Mouse (Mus musculus): ENCODE data around the gene Cbln3.

Cbln3 gene

DNA sequence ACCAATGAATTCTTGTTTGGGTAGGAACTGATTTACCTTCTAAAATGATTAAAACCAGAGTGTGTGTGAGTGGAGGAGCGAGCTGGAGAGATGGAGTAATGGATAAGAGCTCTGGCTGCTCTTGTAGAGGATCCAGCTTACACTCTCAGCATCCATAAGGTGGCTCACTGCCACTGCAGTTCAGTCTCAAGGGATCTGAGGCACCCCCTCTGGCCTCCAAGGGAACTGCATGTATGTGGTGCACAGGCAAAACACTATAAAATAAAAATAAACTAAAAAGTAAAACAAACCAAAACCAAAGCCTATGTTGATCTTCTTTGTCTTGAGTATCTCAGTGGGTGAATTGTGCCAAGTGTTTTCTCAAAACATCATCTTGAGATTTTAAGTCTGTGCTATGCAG, 4.6 kb downstream of the Cbln3 start:
- DNase-seq (ENCODE audit: low read depth) = peak; percentile 88

DNA sequence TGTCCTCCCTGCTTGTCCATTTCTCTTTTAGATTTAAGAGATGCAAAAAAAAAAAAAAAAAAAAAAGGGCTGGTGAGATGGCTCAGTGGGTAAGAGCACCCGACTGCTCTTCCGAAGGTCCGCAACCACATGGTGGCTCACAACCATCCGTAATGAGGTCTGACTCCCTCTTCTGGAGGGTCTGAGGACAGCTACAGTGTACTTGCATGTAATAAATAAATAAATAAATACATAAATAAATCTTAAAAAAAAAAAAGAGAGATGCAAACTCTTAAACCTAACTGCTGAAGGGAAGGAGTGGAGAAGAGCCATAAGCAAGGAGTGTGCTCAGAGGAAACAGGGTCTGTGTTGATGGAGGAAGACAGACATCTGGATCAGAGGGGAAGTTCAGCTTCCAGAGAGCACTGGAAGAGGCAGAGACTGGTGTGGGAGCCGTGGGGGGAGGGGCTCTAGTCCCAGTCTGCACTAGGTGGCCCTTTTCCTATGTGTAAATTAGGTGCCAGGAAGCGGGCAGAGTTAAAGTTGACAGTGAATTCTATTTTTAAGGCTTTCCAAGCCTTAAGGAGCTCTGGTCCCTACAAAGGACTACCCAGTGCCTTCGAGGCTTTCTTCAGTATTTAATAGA, 5.8 kb downstream of the Cbln3 start:
- DNase-seq (ENCODE audit: low read depth) = no peak

DNA sequence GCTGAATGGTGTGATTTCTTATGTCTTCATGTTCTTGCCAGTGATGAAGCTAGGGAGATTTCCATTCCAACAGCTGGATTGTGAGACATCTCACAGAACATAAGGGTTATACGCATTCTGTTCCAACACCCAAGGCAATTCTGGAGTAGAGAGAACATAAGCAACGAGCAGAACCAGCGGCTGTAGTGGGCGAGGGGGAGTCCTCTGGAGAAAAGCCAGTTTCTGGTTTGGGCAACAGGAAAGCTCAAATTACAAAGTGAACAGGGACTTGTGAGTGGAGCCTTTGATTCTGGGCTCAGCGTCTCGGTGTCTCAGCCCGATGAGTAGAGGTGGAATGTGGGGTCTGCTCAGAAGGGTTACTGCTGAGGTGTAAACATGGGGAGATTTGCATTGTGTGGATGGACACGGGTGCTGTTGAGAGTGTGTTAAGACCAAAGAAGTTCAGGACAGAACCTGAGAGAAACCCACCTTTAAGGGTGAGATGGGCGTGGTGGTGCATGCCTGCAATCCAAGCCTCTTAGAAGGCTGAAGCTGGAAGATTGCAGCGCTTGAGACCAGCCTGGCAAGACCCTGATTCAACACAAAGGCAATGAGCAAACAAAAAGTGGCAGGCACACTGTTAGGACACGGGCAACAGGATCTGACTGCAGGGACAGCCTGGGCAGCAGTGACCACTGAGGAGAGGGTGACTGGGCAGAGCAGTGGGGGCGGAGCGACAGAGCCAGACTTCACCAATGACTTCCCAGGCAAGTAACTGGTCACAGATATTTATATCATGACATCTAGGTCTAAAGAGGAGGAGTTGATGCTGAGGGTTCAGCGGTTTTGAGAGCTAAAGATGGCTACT, 6.5 kb downstream of the Cbln3 start:
- DNase-seq (ENCODE audit: low read depth) = no peak

DNA sequence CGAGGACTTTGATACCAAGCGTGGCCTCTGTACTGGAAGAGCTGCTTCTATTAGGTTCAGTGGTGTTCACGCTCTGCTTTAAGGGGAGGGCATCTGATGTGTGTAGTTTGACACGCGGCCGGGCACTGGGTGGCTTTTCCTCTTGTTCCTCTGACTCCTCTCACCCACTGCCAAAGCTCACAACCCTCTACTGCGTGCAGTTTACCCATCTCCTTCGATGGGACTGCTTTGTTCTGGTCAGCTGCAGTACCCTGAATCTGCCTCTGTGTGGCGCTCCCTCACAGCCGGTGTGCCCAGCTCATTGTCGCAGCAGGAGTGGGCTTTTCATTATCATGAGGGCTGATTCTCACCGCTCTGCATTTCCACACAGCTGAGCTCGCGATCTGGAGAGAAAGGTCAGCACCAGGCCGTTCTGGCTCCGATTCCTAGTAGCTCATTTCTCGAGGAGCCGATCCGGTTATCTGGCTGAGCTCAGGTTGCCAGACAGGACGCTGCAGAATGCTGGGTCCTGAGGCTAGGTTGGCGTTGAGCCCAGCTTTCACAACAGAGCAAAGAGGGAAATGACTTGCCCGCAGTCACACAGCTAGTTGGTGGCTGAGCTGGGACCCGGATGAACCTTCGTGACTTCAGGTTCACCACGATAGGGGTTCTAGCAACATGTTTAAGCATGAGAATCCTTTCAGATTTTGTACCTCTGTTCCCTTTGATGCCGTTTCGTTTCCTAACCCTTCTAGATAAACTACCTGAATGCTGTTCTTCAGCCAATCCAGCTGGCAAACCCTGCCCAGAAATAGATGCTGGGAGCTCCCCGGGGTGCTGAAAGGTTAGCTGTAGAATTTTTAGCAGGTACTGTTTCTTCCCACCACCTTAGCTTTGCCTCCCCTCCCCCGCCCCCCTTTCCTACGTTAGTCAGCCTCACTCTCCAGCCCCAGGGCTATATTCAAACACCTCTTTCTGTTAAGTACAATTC, 10.2 kb downstream of the Cbln3 start:
- peak; percentile 88 for DNase-seq (ENCODE audit: low read depth)

DNA sequence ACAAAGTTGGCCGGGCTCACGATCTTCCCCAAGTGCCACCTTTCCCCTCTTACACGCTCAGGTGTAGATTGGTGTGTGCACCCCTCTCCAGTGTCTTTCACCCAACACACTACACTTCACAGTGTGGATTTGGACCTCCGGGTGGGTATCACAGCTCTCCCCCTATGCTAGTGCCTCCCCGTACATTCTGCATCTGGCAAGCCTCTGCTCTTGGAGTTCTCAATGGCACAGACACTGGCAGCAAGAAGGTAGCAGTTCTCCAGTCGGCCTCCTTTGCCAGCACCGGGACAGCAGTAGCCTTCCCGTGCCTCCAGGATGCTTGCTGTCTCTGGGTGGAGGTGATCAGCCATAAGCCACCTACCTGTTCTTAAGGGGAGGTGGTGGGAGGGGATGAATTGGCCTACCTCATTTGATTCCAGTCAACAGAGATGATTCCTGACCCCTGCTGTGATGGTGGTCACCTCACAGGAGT, 10.9 kb downstream of the Cbln3 start:
- no peak for DNase-seq (ENCODE audit: low read depth)

DNA sequence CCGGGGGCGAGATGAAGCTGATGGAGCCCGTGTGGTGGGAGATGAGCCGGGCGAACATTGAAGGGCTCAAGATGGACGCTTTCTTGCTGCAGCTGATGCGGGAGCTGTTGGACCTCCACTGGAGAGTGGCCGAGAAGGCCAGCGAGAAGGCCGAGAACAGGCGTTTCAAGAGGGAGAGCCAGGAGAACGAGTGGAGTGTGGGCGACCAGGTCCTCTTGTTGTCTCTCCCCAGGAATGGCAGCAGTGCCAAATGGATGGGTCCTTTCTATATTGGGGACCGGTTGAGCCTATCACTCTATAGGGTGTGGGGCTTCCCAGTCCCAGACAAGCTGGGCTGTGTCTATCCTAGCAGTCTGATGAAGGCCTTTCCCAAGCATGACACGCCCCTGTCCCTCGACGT, 11.6 kb downstream of the Cbln3 start:
- no peak for DNase-seq (ENCODE audit: low read depth)

DNA sequence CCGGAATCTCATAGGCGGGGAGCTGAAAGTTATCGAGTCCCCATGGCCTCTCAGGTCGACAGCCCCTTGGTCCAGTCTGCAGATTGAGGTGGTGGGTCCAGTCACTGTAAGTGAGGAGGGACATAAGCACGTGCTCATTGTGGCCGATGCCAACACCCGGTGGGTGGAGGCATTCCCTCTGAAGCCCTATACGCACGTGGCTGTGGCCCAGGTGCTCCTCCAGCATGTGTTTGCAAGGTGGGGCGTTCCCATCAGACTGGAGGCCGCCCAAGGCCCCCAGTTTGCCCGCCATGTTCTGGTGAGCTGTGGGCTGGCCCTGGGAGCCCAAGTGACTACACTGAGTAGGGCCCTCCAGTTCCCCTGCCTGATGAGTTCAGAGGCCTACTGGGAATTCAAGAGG, 12.2 kb downstream of the Cbln3 start:
- no peak for DNase-seq (ENCODE audit: low read depth)

DNA sequence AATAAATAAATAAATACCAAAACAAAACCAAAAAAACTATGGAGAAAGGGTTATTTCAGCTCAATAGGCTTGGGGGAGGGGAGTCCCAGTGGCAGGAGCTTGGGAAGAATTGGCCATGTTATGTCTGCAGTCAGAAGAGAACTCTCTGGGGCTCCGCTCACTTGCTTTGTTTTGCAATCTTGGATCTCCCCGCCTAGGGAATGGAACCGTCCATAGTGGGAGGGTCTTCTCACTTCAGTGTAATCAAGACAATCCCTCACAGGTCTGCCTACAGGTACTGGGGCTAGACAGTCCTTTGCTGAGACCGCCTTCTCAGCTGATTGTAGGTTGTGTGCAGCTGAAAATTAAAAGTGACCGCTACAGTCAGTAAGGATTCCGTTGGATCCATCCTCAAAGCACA, 14.7 kb downstream of the Cbln3 start:
- no peak for DNase-seq (ENCODE audit: low read depth)

DNA sequence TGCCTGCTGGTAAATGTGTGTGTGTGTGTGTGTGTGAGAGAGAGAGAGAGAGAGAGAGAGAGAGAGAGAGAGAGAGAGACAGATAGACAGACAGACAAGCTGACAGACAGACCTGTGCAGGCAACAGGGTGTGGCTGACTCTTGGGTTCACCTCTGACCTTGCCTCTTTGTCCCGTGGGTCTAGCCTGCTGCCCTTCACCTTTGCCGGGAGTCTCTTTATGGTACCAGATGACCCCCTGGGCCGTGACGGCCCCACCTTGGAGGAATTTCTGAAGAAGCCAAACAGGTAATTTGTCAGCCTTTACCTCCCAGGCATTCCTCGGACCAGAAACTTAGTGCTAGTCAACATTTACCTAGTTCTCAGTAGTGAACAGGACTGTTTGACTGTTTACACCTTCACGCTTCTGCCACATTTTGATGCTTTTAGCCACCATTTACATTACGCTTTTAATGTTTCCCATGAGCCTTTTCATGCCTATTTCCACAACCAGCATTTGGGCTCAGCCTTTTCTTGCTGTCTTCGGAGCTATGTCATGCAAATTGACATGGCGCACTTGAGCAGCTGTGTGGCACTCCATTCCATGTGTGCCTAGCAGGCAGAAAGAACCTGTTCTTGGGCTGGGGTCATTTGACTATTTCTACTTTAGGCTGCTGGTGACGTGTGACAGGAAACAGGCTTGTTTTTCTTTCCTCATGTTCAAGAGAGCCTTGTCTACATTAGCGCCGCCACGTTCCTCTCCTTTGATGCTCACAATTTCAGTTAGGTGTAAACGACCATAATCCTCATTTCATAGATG, 15.8 kb downstream of the Cbln3 start:
- no peak for DNase-seq (ENCODE audit: low read depth)

DNA sequence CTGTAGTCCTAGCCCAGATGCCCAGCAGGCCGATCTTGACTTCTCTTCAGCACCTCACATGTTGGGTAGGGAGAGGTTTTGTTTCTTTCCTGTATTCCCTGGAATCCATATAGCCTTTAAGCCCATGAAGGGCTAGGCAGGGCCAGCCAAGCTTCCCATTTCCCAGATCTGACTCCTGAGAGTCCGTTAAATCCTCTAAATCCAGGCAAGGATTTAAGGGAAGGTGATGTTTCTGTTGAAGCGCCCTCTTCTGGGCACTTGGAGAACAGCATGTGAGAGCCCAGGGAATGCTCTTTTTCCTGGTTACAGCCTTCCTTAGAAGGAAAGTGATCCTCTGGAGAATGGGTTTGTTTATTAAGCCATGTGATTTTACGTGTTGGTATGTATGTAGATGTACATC, 17.2 kb downstream of the Cbln3 start:
- DNase-seq (ENCODE audit: low read depth) = peak; percentile 66

DNA sequence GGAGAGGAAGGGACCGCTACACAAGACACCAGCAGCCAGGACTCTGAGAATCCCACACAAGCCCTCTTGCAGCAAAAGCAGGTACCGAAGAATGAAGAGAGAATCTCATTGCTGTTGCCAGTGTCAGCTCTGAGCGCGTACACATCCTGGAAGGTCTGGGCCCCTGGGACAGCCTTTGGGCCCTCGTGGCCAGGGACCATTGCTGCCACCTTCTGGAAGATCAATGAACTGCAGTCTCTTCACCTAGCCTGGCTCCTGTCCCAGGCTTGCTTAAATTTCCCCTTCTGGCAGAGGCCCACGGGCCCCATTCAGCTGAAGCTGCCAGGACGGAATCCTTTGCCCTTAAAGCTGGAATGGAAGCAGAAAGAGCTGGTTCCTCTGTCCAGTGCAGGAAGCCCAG, 20.4 kb downstream of the Cbln3 start:
- peak; percentile 81 for DNase-seq (ENCODE audit: low read depth)

DNA sequence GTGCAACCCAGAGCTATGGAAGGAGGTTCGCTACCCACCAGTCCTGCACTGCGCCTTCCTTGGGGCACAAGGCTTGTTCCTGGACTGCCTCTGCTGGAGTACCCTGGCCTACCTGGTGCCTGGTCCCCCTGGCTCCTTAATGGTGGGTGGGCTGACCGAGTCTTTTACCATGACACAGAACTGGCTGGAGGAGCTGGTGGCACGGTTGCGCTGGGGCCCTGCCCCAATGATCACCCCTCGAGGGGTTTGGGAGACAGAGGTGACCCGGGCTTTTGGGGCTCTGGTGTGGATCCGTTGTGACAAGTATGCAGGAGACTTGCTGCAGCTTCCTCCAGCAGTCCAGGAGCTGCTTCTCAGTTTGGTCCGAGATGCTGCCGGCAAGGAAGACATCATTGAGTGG, 21.2 kb downstream of the Cbln3 start:
- no peak for DNase-seq (ENCODE audit: low read depth)

DNA sequence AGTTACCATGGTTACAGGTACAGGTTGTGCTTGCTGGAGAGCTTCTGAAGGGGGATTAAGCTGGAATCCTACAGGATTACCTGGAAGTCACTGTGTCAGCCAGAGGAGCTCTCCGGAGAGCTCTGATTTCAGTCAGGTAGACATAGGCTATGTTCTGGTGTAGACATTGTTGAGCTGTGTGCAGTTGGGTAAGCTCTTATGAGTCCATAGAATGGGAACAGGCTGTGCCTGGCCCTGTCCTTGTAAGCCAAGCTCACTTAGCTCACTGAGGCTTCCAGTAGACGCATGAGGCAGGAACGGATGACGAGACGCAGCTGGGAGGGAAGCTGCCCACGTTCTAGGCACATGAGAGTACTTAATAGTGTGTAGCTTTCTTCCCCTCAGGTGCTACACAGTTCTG, 22.0 kb downstream of the Cbln3 start:
- DNase-seq (ENCODE audit: low read depth) = no peak

DNA sequence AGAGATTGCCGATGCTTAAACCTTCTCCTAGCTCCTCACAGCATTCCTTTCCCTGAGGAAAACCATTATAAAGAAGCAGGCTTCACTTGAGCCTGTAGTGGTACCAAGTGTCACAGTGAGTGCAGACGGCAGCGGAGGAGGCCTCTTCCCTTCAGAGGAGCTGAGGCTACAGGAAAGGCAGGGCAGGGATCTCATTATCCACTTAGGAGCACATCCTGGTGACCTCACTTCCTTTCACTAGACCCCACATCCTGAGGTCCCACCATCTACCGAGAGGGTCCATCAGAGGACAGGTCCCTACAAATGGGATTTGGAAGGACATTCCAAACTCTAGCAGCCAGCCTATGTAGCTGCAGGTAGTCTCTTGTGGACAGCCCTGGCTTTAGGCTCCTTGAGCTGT, 26.6 kb downstream of the Cbln3 start:
- no peak for DNase-seq (ENCODE audit: low read depth)

DNA sequence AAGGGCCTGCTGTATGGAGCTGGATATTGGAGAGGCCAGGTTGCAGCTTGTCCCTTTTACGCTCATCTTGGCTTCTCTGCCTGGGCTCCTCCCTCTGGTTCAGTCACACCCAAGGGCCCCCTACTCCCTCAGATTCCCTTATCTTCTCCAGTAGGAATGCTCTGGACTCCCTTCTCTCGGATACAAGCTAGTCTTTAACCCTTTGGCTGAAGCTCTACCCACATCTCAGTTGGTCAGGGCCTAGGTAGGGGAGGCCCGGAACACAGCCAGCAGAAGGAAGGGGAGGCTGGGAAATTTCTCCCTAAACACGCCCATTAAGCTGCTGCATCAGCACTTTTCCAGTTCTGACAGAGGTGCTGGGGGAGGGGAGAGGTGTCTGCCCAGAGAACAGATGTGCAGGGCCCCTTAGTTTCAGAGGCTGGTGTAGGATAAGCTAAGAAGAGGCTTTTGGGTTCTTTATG, 29.1 kb downstream of the Cbln3 start:
- DNase-seq (ENCODE audit: low read depth) = no peak

DNA sequence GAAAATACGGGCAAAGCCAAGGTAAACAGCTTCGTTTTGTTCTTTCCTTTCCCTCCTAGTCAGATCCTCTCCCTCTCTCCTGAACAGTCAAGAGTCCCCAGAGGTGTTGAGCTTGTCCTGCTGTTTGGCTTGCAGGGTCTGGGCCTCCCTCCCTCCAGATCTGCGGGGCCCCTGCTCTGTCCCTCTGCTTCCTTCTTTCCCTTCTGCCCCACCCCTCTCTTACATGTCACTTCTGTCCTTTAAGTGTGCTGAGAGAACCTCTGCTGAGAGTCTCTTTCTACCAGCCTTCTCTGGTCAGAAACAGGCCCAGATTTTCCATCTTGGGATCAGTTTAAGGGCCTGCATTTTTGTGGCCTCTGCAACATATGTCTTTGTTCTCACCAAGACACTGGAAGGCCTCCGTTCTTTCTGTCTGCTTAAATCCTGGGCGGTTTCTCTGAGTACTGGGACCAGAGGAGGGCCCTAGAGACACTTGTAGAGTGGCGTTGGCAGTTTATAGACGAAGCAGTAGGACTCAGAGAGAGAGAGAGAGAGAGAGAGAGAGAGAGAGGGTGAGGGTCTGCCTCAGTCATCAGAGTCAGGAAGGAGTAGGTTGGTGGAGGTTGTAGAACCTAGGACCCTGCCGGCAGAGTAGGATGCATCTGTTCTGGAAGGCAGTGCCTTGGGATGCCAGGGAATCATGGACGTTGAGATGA, 29.6 kb downstream of the Cbln3 start:
- no peak for DNase-seq (ENCODE audit: low read depth)

DNA sequence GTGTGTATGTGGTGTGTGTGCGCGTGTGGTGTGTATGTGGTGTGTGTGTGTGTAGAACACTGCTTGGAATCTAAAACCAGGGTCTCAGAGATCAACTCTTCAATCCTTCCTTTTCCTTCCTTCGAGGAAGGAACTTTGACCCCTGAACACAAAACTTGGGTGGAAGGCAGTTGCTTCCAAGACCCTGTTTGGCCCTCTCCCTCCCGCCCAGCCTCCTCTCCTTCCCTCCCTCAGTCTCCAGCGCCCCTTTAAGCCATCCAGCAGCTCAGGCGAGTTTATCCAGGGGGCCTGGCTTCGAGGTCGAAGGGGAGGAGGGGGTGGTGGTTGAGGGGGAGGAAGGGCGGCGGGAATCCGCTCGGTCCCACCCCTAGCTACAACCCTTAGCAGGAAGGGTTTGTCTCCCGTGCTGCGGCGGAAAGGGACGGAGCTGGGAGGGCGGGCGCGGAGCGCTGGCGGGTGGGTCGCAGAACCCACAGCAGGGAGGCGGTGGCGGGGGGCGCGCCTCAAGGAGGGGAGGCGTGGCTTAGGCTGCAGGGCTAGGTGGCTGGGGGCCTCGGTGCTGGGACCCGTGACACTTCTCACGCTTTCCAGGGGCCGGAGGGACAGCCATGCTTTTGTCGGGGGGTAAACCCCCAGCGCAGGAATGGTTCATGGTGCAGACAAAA, 30.4 kb downstream of the Cbln3 start, which contains the start of gene Nynrin:
Gene Nynrin (plus strand): TSS at position 390 of the 665 bp plus-strand sequence.
- DNase-seq (ENCODE audit: low read depth) = no peak

DNA sequence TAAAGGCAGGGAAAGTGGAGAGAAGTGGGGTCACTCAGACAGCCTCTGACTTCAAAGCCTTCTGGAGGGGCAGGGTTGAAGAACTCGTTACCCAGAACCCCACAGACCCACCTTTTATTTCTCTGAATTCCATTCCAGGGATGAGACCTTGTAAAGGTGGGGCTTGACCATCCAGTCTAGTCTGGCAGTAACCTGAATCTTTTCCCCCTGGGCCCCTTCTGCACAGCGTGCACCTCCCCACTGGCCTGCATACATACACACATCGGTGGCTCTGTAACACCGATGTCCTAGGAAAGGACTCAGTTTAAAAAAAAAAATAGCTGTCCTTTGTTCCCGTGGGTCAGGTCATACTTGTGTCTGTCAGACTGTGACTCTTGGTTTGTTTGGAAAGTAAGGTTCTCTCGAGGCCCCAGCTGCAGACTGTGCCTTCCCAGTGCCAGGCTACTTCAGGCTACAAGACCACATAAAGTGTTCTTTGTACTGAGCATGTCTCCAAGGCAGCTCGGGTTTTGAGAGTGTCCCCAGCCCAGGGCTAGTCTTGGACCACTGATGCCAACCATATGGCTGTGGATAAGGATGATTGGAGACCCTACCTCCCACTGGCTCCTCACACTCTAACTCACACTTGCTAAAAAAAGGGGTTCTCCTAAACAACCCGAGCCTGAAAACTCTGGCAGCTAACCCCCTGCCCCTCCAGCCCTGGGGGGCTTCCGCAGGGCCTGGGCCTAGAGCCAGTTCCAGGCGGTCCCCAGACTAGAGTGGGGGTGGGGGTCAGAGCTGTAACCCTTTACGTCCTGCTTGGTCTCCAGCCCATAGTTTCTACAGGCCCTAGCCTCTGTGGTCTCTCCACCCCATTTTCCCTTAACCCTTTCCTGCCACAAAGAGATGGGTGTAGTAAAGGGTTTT, 31.3 kb downstream of the Cbln3 start:
- DNase-seq (ENCODE audit: low read depth) = no peak

DNA sequence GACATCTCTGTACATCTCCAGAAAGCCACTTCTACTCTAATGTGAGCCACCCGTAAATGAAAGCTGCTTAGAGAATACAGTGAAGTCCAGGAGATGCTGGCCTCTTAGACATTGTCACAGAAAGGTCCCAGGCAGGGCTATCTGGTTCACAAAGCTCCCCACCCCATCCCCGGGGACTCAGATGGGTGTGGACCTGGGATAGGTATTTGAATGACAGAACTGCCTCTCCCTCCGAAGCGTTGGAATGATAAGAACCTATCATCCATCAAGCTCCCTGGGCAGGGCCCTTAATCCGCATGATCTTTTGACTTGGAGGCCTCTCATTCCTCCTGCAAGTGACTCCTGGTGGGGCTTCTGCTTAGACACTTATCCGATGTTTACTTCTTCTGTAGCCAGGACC, 33.3 kb downstream of the Cbln3 start:
- DNase-seq (ENCODE audit: low read depth) = no peak
